Mouse (Mus musculus) limb, embryonic 10.5 days (tissue): ENCODE data around the gene Pde4d. TPM values are rescaled to one million over a fixed set of nuclear protein-coding genes. Genes with fewer than 3 reads are reported as not detected.

Experiments
- DNase-seq: peaks from one replicate; pipeline ENCODE4 v3.0.0-alpha.2; 2017; ENCODE audit warnings: low spot score
- H3K27ac ChIP-seq: fragments of 300-500 bp; sonication (generic); 2 replicates; pipeline ENCODE4 v1.5.1; 2016; ENCODE audit warnings: mild to moderate bottlenecking
- H3K27me3 ChIP-seq: fragments of 300-500 bp; sonication (generic); 2 replicates; pipeline ENCODE4 v1.6.1; 2016; ENCODE audit warnings: low read depth, mild to moderate bottlenecking; ENCODE audit not compliant: poor library complexity, severe bottlenecking
- H3K36me3 ChIP-seq: fragments of 300-500 bp; sonication (generic); 2 replicates; pipeline ENCODE4 v1.6.1; 2016; ENCODE audit warnings: mild to moderate bottlenecking, moderate library complexity
- H3K4me1 ChIP-seq: fragments of 300-500 bp; sonication (generic); 2 replicates; pipeline ENCODE4 v1.6.1; 2016
- H3K4me3 ChIP-seq: fragments of 300-500 bp; sonication (generic); 2 replicates; pipeline ENCODE4 v1.5.1; 2016; ENCODE audit warnings: mild to moderate bottlenecking, moderate library complexity
- H3K9me3 ChIP-seq: fragments of 300-500 bp; sonication (generic); replicated peaks from 2 replicates; pipeline ENCODE4 v1.6.1; 2016; ENCODE audit warnings: mild to moderate bottlenecking
- WGBS: fragments of 180-500 bp; shearing (Covaris S2); methylation state at CpG from one replicate; pipeline ENCODE4 v1.1.7; 2016; 5-methylcytosine and 5-hydroxymethylcytosine counted together
- polyA plus RNA-seq: library from polyadenylated mRNA; unstranded; fragments of >200 nt; fragmentation: Nextera tagmentation; extraction: Ambion mirVana; gene quantifications from 2 replicates; pipeline ENCODE4 v1.2.1, GENCODE M21; 2016

Pde4d gene
- polyA plus RNA-seq, 1 experiment from 2014 or later, result 24.3 TPM

- H3K4me3 ChIP-seq, result no peak overlapping the region
- WGBS, result 86% methylated on average over 3 of the region's 3 CpGs
- no peaks in the 10 kb centered on the region for H3K36me3 ChIP-seq
- no peaks in the 10 kb centered on the region for H3K4me1 ChIP-seq
- no peak overlapping the region for H3K27ac ChIP-seq
- DNase-seq, result no peak
- no peaks in the 10 kb centered on the region for H3K9me3 ChIP-seq
- H3K27me3 ChIP-seq, result no peaks in the 10 kb centered on the region
These were observed 485.1 kb downstream of the Pde4d start for GRCm38 (mm10) chr13:108934854-108935253.

- H3K4me1 ChIP-seq, result no peaks in the 10 kb centered on the region
- no peaks in the 10 kb centered on the region for H3K27me3 ChIP-seq
- H3K9me3 ChIP-seq, result no peaks in the 10 kb centered on the region
- DNase-seq, result no peak
- H3K36me3 ChIP-seq, result no peaks in the 10 kb centered on the region
- 72% methylated on average over 2 of the region's 2 CpGs for WGBS
- no peak overlapping the region for H3K27ac ChIP-seq
- H3K4me3 ChIP-seq, result no peak overlapping the region
These were observed 487.5 kb downstream of the Pde4d start for GRCm38 (mm10) chr13:108937272-108937671.

- H3K27ac ChIP-seq, result no peak overlapping the region
- 94% methylated on average over 1 of the region's 1 CpGs for WGBS
- H3K4me3 ChIP-seq, result no peak overlapping the region
- no peaks in the 10 kb centered on the region for H3K27me3 ChIP-seq
- no peaks in the 10 kb centered on the region for H3K4me1 ChIP-seq
- DNase-seq, result no peak
- H3K36me3 ChIP-seq, result no peaks in the 10 kb centered on the region
- H3K9me3 ChIP-seq, result no peaks in the 10 kb centered on the region
These were observed 503.2 kb downstream of the Pde4d start for GRCm38 (mm10) chr13:108952911-108953310.

GRCm38 (mm10) chr13:108956059-108956458, 506.3 kb downstream of the Pde4d start:
- no peaks in the 10 kb centered on the region for H3K27me3 ChIP-seq
- 86% methylated on average over 4 of the region's 4 CpGs for WGBS
- H3K4me1 ChIP-seq, result no peaks in the 10 kb centered on the region
- H3K9me3 ChIP-seq, result no peaks in the 10 kb centered on the region
- no peak overlapping the region for H3K27ac ChIP-seq
- H3K36me3 ChIP-seq, result no peaks in the 10 kb centered on the region
- H3K4me3 ChIP-seq, result no peak overlapping the region
- DNase-seq, result no peak

- H3K4me1 ChIP-seq, result no peaks in the 10 kb centered on the region
- no peak for DNase-seq
- no peak overlapping the region for H3K4me3 ChIP-seq
- 87% methylated on average over 2 of the region's 2 CpGs for WGBS
- no peaks in the 10 kb centered on the region for H3K9me3 ChIP-seq
- H3K27me3 ChIP-seq, result no peaks in the 10 kb centered on the region
- H3K27ac ChIP-seq, result no peak overlapping the region
- H3K36me3 ChIP-seq, result no peaks in the 10 kb centered on the region
These were observed 514.3 kb downstream of the Pde4d start for GRCm38 (mm10) chr13:108964056-108964455.

GRCm38 (mm10) chr13:108981144-108981543, 531.4 kb downstream of the Pde4d start:
- no peak overlapping the region for H3K27ac ChIP-seq
- H3K4me3 ChIP-seq, result no peak overlapping the region
- no peaks in the 10 kb centered on the region for H3K9me3 ChIP-seq
- no peak for DNase-seq
- 94% methylated on average over 1 of the region's 1 CpGs for WGBS
- H3K27me3 ChIP-seq, result no peaks in the 10 kb centered on the region
- H3K4me1 ChIP-seq, result no peaks in the 10 kb centered on the region
- no peaks in the 10 kb centered on the region for H3K36me3 ChIP-seq

- no peak overlapping the region for H3K27ac ChIP-seq
- no peak for DNase-seq
- no peaks in the 10 kb centered on the region for H3K4me1 ChIP-seq
- H3K27me3 ChIP-seq, result no peaks in the 10 kb centered on the region
- no peaks in the 10 kb centered on the region for H3K9me3 ChIP-seq
- no peaks in the 10 kb centered on the region for H3K36me3 ChIP-seq
- H3K4me3 ChIP-seq, result no peak overlapping the region
- WGBS, result 78% methylated on average over 2 of the region's 2 CpGs
These were observed 549.0 kb downstream of the Pde4d start for GRCm38 (mm10) chr13:108998739-108999138.

GRCm38 (mm10) chr13:109024703-109025102, 575.0 kb downstream of the Pde4d start:
- no peak overlapping the region for H3K27ac ChIP-seq
- 91% methylated on average over 1 of the region's 1 CpGs for WGBS
- H3K36me3 ChIP-seq, result no peaks in the 10 kb centered on the region
- DNase-seq, result no peak
- H3K4me1 ChIP-seq, result no peaks in the 10 kb centered on the region
- H3K27me3 ChIP-seq, result no peaks in the 10 kb centered on the region
- H3K4me3 ChIP-seq, result no peak overlapping the region
- H3K9me3 ChIP-seq, result no peaks in the 10 kb centered on the region

- Histone ChIP-seq H3K4me1 (no peaks in the 10 kb centered on the region), H3K9me3 (no peaks in the 10 kb centered on the region), H3K27me3 (no peaks in the 10 kb centered on the region), H3K4me3 (no peak overlapping the region), H3K36me3 (no peaks in the 10 kb centered on the region), H3K27ac (no peak overlapping the region)
- no peak for DNase-seq
- 89% methylated on average over 7 of the region's 7 CpGs for WGBS
These were observed 597.4 kb downstream of the Pde4d start for GRCm38 (mm10) chr13:109047126-109047525.

GRCm38 (mm10) chr13:109052805-109053204, 603.1 kb downstream of the Pde4d start:
- Histone ChIP-seq H3K27ac (no peak overlapping the region), H3K9me3 (no peaks in the 10 kb centered on the region), H3K27me3 (no peaks in the 10 kb centered on the region), H3K4me3 (no peak overlapping the region), H3K4me1 (peaks cover 10% of the 10 kb centered on the region), H3K36me3 (no peaks in the 10 kb centered on the region)
- DNase-seq, result no peak
- 70% methylated on average over 2 of the region's 2 CpGs for WGBS

GRCm38 (mm10) chr13:109053242-109054018, 603.7 kb downstream of the Pde4d start:
- no peaks in the 10 kb centered on the region for H3K36me3 ChIP-seq

GRCm38 (mm10) chr13:109058045-109058444, 608.3 kb downstream of the Pde4d start:
- Histone ChIP-seq H3K9me3 (no peaks in the 10 kb centered on the region), H3K27ac (no peak overlapping the region), H3K4me3 (no peak overlapping the region), H3K4me1 (peaks cover 9% of the 10 kb centered on the region), H3K27me3 (no peaks in the 10 kb centered on the region), H3K36me3 (no peaks in the 10 kb centered on the region)
- no peak for DNase-seq
- WGBS, result 12% methylated on average over 4 of the region's 4 CpGs

More at GRCm38 (mm10) chr13:109053242-109054018, 603.7 kb downstream of the Pde4d start:
- DNase-seq, result no peak
- Histone ChIP-seq H3K27ac (no peak overlapping the region), H3K4me3 (no peak overlapping the region), H3K4me1 (peaks cover 15% of the 10 kb centered on the region), H3K27me3 (no peaks in the 10 kb centered on the region), H3K9me3 (no peaks in the 10 kb centered on the region)
- 77% methylated on average over 10 of the region's 10 CpGs for WGBS

- Histone ChIP-seq H3K4me3 (no peak overlapping the region), H3K9me3 (no peaks in the 10 kb centered on the region), H3K27me3 (no peaks in the 10 kb centered on the region), H3K36me3 (no peaks in the 10 kb centered on the region), H3K27ac (no peak overlapping the region), H3K4me1 (peaks cover 24% of the 10 kb centered on the region)
- no peak for DNase-seq
- WGBS, result 87% methylated on average over 4 of the region's 4 CpGs
These were observed 616.9 kb downstream of the Pde4d start for GRCm38 (mm10) chr13:109066581-109067159.
